Mouse (Mus musculus) lung, postnatal 0 days (tissue): ENCODE results near the gene Bcl9.

Experiments used
- CTCF ChIP-seq: IDR thresholded peaks from 2 replicates; pipeline ENCODE4 v1.5.1; 2016; ENCODE audit warnings: antibody characterized with exemption, mild to moderate bottlenecking
- EP300 ChIP-seq: IDR thresholded peaks from 2 replicates; pipeline ENCODE4 v1.6.1; 2016; ENCODE audit warnings: antibody characterized with exemption, mild to moderate bottlenecking, control low read depth

- no peak for TF ChIP-seq CTCF
- no peak for TF ChIP-seq EP300
Observed at GRCm38 (mm10) chr3:97275708-97276107, 22.0 kb downstream of the Bcl9 start.
